Comparison of ENCODE assay signal across 20 mouse cellular contexts in genomic region chr19:3753738-3754137, GRCm38 (mm10). TPM values are rescaled to one million over a fixed set of nuclear protein-coding genes. Genes with fewer than 3 reads are reported as not detected.
DNase-seq lines count a peak whose midpoint lies in the region; ATAC-seq and TF ChIP-seq lines count a peak whose summit lies in the region.
"Had no signal": no experiment of that assay in that cellular context is flagged by ENCODE, and none has a peak within 500 bp of the region (broad histone marks: within the 10 kb centered on the region; RNA-seq: fewer than 3 reads in every experiment).

No protein-coding gene starts in this region.

- no peak overlapping the region for H3K4me2 ChIP-seq in kidney, embryonic 14.5 days (replicated peaks; ENCODE audit: low read depth, low read length)
- H3K4me2 ChIP-seq: embryonic facial prominence, embryonic 15.5 days; heart, embryonic 13.5 days; hindbrain, embryonic 12.5 days had no signal

- WGBS in kidney, adult 2 months, result 59% methylated on average over 8 of the region's 8 CpGs
- WGBS in kidney, embryonic 14.5 days, result 51% methylated on average over 8 of the region's 8 CpGs

- ATAC-seq in granulocyte monocyte progenitor cell, adult 5-6 weeks (replicated peaks; ENCODE audit: poor library complexity, severe bottlenecking), result peak; percentile 69
- peak; percentile 53; the same call in 1 of the 2 replicates for ATAC-seq in monocyte, adult 5-6 weeks (replicated peaks; ENCODE audit: insufficient number of reproducible peaks, low FRiP score, low TSS enrichment, poor library complexity, severe bottlenecking)
- ATAC-seq in kidney, embryonic 14.5 days (ENCODE audit: low FRiP score, low TSS enrichment), result no peak
- ATAC-seq: activated CD4-positive, CD25-positive, alpha-beta regulatory T cell, adult 4 months; forebrain, postnatal 0 days; hindbrain, embryonic 16.5 days; inflammation-experienced regulatory T-cells, adult 6 months had no signal

- no peak overlapping the region for H3K9ac ChIP-seq in kidney, embryonic 14.5 days (ENCODE audit: low read depth, low read length)
- H3K9ac ChIP-seq: embryonic facial prominence, embryonic 15.5 days; forebrain, postnatal 0 days; heart, embryonic 13.5 days; hindbrain, embryonic 12.5 days had no signal

- DNase-seq in spleen, postnatal 36 days (ENCODE audit: low spot score in 2 of 2), result peak; percentile 14 to 17
- no peak for DNase-seq in spleen, adult 18-20 months
- no peak for DNase-seq in thymus, postnatal 25 days
- DNase-seq in kidney, adult 2 months, result no peak
- DNase-seq: adrenal gland, postnatal 14 days; cerebellum, adult 11-12 months; cerebellum, adult 9-10 months; cerebellum, postnatal 36 days; forebrain, postnatal 0 days; gastrocnemius, postnatal 14 days; heart, postnatal 36 days had no signal

- H3K4me3 ChIP-seq in kidney, adult 2 months (ENCODE audit: insufficient read depth, low read depth, low read length), result no peak overlapping the region
- no peak overlapping the region for H3K4me3 ChIP-seq in kidney, embryonic 14.5 days (ENCODE audit: low read length)
- H3K4me3 ChIP-seq: embryonic facial prominence, embryonic 15.5 days; heart, embryonic 13.5 days; hindbrain, embryonic 12.5 days had no signal

- no peaks in the 10 kb centered on the region for H3K9me3 ChIP-seq in kidney, embryonic 14.5 days (ENCODE audit: control insufficient read depth, low read length)
- H3K9me3 ChIP-seq: embryonic facial prominence, embryonic 15.5 days; hindbrain, embryonic 12.5 days had no signal

- H3K4me1 ChIP-seq in kidney, adult 2 months (ENCODE audit: control insufficient read depth, insufficient read depth, low read length), result no peaks in the 10 kb centered on the region
- H3K4me1 ChIP-seq in kidney, embryonic 14.5 days (ENCODE audit: control insufficient read depth, insufficient read depth, low read length), result no peaks in the 10 kb centered on the region
- H3K4me1 ChIP-seq: embryonic facial prominence, embryonic 15.5 days; heart, embryonic 13.5 days; hindbrain, embryonic 12.5 days had no signal

- H3K27me3 ChIP-seq in kidney, adult 2 months (replicated peaks; ENCODE audit: control insufficient read depth, insufficient read depth, low read length), result no peaks in the 10 kb centered on the region
- no peaks in the 10 kb centered on the region for H3K27me3 ChIP-seq in kidney, embryonic 14.5 days (ENCODE audit: control insufficient read depth, insufficient read depth, low read length)
- H3K27me3 ChIP-seq: embryonic facial prominence, embryonic 15.5 days; hindbrain, embryonic 12.5 days had no signal

- H3K36me3 ChIP-seq in kidney, adult 2 months (ENCODE audit: control insufficient read depth, insufficient read depth, low read length), result no peaks in the 10 kb centered on the region
- H3K36me3 ChIP-seq in kidney, embryonic 14.5 days (ENCODE audit: control insufficient read depth, insufficient read depth, low read length), result no peaks in the 10 kb centered on the region
- H3K36me3 ChIP-seq: embryonic facial prominence, embryonic 15.5 days; heart, embryonic 13.5 days; hindbrain, embryonic 12.5 days had no signal

- TF ChIP-seq CTCF in kidney, adult 2 months (conservative IDR thresholded peaks at IDR 0.05; ENCODE audit: insufficient read depth, insufficient read length, low read depth, low read length), result no peak

- no peak for TF ChIP-seq POLR2A in kidney, adult 2 months (IDR thresholded peaks at IDR 0.05; ENCODE audit: low read depth, low read length)

- no peak overlapping the region for H3K27ac ChIP-seq in kidney, adult 2 months (ENCODE audit: insufficient read depth, low read depth, low read length)
- no peak overlapping the region for H3K27ac ChIP-seq in kidney, embryonic 14.5 days (ENCODE audit: low read depth, low read length)
- H3K27ac ChIP-seq: embryonic facial prominence, embryonic 15.5 days; heart, embryonic 13.5 days; hindbrain, embryonic 12.5 days had no signal

RNA-seq across cellular contexts. Expression of gene Kmt5b, which starts 13.5 kb away (rescaled TPM):
- 28.2 and 38.5 TPM in 2 replicates for total RNA-seq in granulocyte monocyte progenitor cell, adult 5-6 weeks (2014; fragmentation: Nextera tagmentation)
- total RNA-seq in granulocyte monocyte progenitor cell, adult 5-6 weeks (2017), result 37.0 and 41.4 TPM in 2 replicates
- 103 to 126 TPM (median 109 TPM) in 3 replicates for total RNA-seq in monocyte, adult 5-6 weeks (2017)
- 12.6 and 12.9 TPM in 2 replicates for polyA plus RNA-seq in kidney, adult 2 months (2012; rRNA removed)
- polyA plus RNA-seq in kidney, embryonic 14.5 days (2014; fragmentation: Nextera tagmentation; extraction: Ambion mirVana), result 20.2 and 41.7 TPM in 2 replicates

RNA-seq across cellular contexts. Expression of gene 1810055G02Rik, which starts 45.6 kb away (rescaled TPM):
- total RNA-seq in granulocyte monocyte progenitor cell, adult 5-6 weeks (2014; fragmentation: Nextera tagmentation), result 10.0 and 13.4 TPM in 2 replicates
- 4.5 and 9.0 TPM in 2 replicates for total RNA-seq in granulocyte monocyte progenitor cell, adult 5-6 weeks (2017)
- 3.8 to 9.4 TPM (median 9.1 TPM) in 3 replicates for total RNA-seq in monocyte, adult 5-6 weeks (2017)
- 18.8 and 23.3 TPM in 2 replicates for polyA plus RNA-seq in kidney, adult 2 months (2012; rRNA removed)
- 33.7 and 38.6 TPM in 2 replicates for polyA plus RNA-seq in kidney, embryonic 14.5 days (2014; fragmentation: Nextera tagmentation; extraction: Ambion mirVana)

Comparison
In these comparisons a context has a peak if more than half of its experiments do, and no peak if none do; other contexts are left out.
1. DNase-seq: peak in spleen, postnatal 36 days (2 of 2); none in spleen, adult 18-20 months (0 of 2), thymus, postnatal 25 days (single experiment) and kidney, adult 2 months (single experiment).